Mouse (Mus musculus): ENCODE results near the gene Adgrv1.

DNA sequence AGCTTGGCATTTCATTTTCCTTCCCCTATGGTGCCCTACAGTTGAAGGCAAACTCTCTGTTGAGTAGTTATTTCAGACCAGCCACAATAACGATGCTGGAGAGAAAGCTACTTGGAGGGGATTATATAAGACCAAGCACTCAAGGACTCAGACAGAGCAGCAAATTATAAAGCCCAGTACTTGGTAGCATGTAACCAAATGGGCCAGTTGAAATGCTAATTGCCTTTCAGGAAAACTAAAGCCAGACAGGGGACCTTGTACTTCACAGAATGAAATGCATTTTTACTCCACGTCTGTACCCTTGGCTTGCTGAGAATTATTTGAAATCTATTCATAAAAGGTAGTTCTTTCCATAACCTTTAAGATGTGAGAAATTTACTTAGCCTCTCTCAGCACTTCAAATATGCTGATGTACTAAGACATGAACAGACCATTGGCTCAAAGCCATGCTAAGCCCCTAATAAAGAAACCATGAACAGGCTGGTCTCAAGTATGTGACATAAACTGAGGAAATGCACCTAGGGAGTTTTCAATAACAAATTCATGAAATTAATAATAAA, 4.2 kb downstream of the Adgrv1 start:
- no peak for TF ChIP-seq CTCF (IDR thresholded peaks at IDR 0.05; ENCODE audit: borderline replicate concordance, extremely low read depth, insufficient read depth, insufficient read length)
- no peak for TF ChIP-seq POLR2A (IDR thresholded peaks at IDR 0.05; ENCODE audit: borderline replicate concordance, extremely low read depth, insufficient read depth, insufficient read length, poor library complexity, severe bottlenecking)
